Mouse (Mus musculus) small intestine, adult 2 months (tissue): Measurements from ENCODE around the gene Heg1.

Experiments
- CTCF ChIP-seq: fragments of 200-500 bp; IDR thresholded peaks from 2 replicates; pipeline ENCODE4 v1.5.1; 2012; ENCODE audit warnings: low read depth, mild to moderate bottlenecking, control low read depth, inconsistent platforms, low read length, moderate library complexity, mixed read lengths; ENCODE audit not compliant: insufficient replicate concordance, insufficient read length; ENCODE audit errors: extremely low read depth
- POLR2A ChIP-seq: fragments of 200-500 bp; IDR thresholded peaks from 2 replicates; pipeline ENCODE4 v1.6.1; 2012; ENCODE audit warnings: low read depth, mild to moderate bottlenecking, control low read depth, inconsistent platforms, low read length, moderate library complexity

GRCm38 (mm10) chr16:33774972-33775371 is 90.8 kb downstream of the Heg1 start:
- no peak for TF ChIP-seq CTCF
- no peak for TF ChIP-seq POLR2A
